Mouse (Mus musculus): ENCODE measurements around the gene Zfp658. TPM values are rescaled to one million over a fixed set of nuclear protein-coding genes. Genes with fewer than 3 reads are reported as not detected.

Zfp658 gene
- polyA plus RNA-seq, 1 experiment, result 0.19 TPM

DNA sequence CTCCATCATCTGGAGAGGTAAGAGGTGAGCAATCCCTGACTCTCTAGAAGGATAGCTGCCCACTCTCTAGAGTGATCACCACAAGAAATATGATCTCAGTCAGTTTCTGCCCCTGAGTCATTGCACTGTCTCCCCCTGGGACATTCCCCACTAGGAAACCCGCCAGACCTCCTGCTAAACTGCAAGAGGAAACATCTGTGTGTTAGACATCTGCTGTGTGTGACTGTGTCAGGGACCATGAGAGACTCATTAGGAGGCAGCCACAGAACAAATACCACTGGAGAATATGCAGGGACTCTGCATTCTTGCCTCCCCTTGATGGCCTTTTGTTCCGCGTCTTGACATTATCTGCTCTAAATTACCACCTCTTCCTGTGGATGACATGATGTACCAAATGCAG lies 7.5 kb upstream of the Zfp658 start:
- H3K36me3 ChIP-seq (ENCODE audit: control insufficient read depth, insufficient read depth, low read length), result no peaks in the 10 kb centered on the region
- H3K4me1 ChIP-seq (ENCODE audit: control insufficient read depth, insufficient read depth, low read length), result no peaks in the 10 kb centered on the region
- no peak for TF ChIP-seq CTCF (IDR thresholded peaks at IDR 0.05; ENCODE audit: control insufficient read depth, insufficient read depth, insufficient replicate concordance, low read depth, low read length)
- no peak for TF ChIP-seq POLR2A (IDR thresholded peaks at IDR 0.05; ENCODE audit: control insufficient read depth, low read depth, low read length)
- H3K27ac ChIP-seq (ENCODE audit: control insufficient read depth, insufficient read depth, low read depth, low read length), result no peak overlapping the region
- H3K27me3 ChIP-seq (ENCODE audit: control insufficient read depth, insufficient read depth, low read length), result no peaks in the 10 kb centered on the region
- H3K4me3 ChIP-seq (ENCODE audit: control insufficient read depth, low read depth, low read length), result no peak overlapping the region

DNA sequence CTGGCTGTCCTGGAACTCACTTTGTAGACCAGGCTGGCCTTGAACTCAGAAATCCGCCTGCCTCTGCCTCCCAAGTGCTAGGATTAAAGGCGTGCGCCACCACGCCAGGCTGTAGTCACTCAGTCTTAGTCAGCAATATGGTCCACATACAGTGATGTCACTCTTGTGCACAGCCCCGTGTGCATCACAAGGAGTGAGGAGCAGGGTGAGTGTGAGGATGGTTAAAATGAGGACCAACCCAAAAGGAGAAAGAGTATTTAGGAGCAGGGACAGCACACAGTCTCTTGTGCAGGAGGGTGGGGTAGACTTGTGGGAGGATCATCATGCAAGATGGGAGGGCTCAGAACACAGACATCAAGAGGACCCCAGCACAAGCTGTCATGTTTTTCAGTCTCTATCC lies 6.7 kb upstream of the Zfp658 start:
- Histone ChIP-seq H3K27me3 (ENCODE audit: control insufficient read depth, insufficient read depth, low read length) (no peaks in the 10 kb centered on the region), H3K4me3 (ENCODE audit: control insufficient read depth, low read depth, low read length) (no peak overlapping the region), H3K27ac (ENCODE audit: control insufficient read depth, insufficient read depth, low read depth, low read length) (no peak overlapping the region), H3K4me1 (ENCODE audit: control insufficient read depth, insufficient read depth, low read length) (no peaks in the 10 kb centered on the region), H3K36me3 (ENCODE audit: control insufficient read depth, insufficient read depth, low read length) (no peaks in the 10 kb centered on the region)
- TF ChIP-seq POLR2A (IDR thresholded peaks at IDR 0.05; ENCODE audit: control insufficient read depth, low read depth, low read length) (no peak), CTCF (IDR thresholded peaks at IDR 0.05; ENCODE audit: control insufficient read depth, insufficient read depth, insufficient replicate concordance, low read depth, low read length) (no peak)

DNA sequence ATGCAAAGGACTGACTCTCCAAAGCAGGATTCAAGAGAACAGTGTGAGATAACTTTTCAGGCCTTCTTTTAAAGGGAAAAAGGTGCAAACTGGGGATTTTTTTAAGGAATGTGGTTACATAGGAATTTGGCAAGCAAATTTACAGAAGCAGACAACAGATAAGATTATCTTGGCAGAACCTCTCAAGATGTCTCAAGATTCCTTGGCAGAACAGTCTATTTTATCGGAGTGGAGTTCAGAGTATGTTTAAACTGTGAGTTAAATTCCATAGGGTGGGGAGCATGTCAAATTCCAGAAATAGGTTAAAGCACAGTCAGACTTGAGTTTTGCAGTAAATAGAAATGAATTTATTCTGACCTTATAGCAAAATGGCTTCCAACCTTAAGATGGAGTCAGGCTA lies 5.2 kb upstream of the Zfp658 start:
- no peak overlapping the region for H3K4me3 ChIP-seq (ENCODE audit: control insufficient read depth, low read depth, low read length)
- TF ChIP-seq CTCF (IDR thresholded peaks at IDR 0.05; ENCODE audit: control insufficient read depth, insufficient read depth, insufficient replicate concordance, low read depth, low read length), result no peak
- TF ChIP-seq POLR2A (IDR thresholded peaks at IDR 0.05; ENCODE audit: control insufficient read depth, low read depth, low read length), result no peak
- H3K27ac ChIP-seq (ENCODE audit: control insufficient read depth, insufficient read depth, low read depth, low read length), result no peak overlapping the region
- no peaks in the 10 kb centered on the region for H3K27me3 ChIP-seq (ENCODE audit: control insufficient read depth, insufficient read depth, low read length)
- 0 out of 2 replicates have a peak, but pooled peaks cover 1% of the 10 kb centered on the region for H3K4me1 ChIP-seq (ENCODE audit: control insufficient read depth, insufficient read depth, low read length)
- no peaks in the 10 kb centered on the region for H3K36me3 ChIP-seq (ENCODE audit: control insufficient read depth, insufficient read depth, low read length)

DNA sequence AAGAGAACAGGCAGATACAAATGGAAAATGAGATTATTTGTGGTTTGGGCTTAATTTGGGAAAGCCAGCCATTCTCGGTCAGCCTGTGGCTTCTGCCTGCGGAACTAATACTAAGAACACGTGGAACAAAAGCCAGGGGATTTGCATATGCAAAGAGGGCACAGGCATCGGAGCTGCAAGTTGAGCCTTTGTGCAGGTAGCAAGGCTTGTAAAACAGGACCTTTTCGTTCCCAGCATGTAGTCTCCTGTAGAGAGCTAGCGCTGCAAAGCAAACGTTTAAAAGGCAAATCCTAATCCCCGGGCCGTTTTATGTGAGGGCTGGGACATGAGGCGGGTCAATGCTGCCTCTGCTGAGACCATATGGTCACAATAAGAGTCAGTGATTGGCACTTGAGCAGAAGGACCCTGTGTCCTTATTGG lies 605 bp downstream of the Zfp658 start:
- no peaks in the 10 kb centered on the region for H3K36me3 ChIP-seq (ENCODE audit: control insufficient read depth, insufficient read depth, low read length)
- H3K27ac ChIP-seq (ENCODE audit: control insufficient read depth, insufficient read depth, low read depth, low read length), result no peak overlapping the region
- peak overlapping the region; percentile 85 for H3K4me3 ChIP-seq (ENCODE audit: control insufficient read depth, low read depth, low read length)
- TF ChIP-seq POLR2A (IDR thresholded peaks at IDR 0.05; ENCODE audit: control insufficient read depth, low read depth, low read length), result no peak
- no peak for TF ChIP-seq CTCF (IDR thresholded peaks at IDR 0.05; ENCODE audit: control insufficient read depth, insufficient read depth, insufficient replicate concordance, low read depth, low read length)
- no peaks in the 10 kb centered on the region for H3K27me3 ChIP-seq (ENCODE audit: control insufficient read depth, insufficient read depth, low read length)
- H3K4me1 ChIP-seq (ENCODE audit: control insufficient read depth, insufficient read depth, low read length), result peaks cover 11% of the 10 kb centered on the region

DNA sequence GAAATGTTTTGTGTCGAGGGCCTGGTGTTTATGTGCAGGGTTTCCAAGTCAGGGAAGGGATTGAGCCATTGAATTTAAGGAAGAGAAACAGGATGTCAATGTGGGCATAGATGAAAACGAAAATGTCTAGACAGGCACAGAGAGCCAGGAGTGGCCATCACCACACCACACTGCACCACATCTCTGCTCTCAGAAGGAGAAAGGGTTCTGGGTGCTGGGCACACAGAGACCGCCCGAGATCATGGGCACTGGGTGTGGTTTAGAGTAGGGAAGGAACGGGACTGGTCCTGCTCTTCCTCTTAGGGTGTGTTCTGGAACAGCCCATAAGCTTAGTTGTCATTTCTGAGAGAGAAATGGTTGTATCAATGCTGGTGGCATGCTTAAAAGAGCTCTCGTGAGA lies 1.2 kb downstream of the Zfp658 start:
- peaks cover 11% of the 10 kb centered on the region for H3K4me1 ChIP-seq (ENCODE audit: control insufficient read depth, insufficient read depth, low read length)
- H3K27ac ChIP-seq (ENCODE audit: control insufficient read depth, insufficient read depth, low read depth, low read length), result no peak overlapping the region
- no peaks in the 10 kb centered on the region for H3K27me3 ChIP-seq (ENCODE audit: control insufficient read depth, insufficient read depth, low read length)
- H3K4me3 ChIP-seq (ENCODE audit: control insufficient read depth, low read depth, low read length), result no peak overlapping the region
- H3K36me3 ChIP-seq (ENCODE audit: control insufficient read depth, insufficient read depth, low read length), result no peaks in the 10 kb centered on the region
- TF ChIP-seq CTCF (IDR thresholded peaks at IDR 0.05; ENCODE audit: control insufficient read depth, insufficient read depth, insufficient replicate concordance, low read depth, low read length) (no peak), POLR2A (IDR thresholded peaks at IDR 0.05; ENCODE audit: control insufficient read depth, low read depth, low read length) (no peak)

DNA sequence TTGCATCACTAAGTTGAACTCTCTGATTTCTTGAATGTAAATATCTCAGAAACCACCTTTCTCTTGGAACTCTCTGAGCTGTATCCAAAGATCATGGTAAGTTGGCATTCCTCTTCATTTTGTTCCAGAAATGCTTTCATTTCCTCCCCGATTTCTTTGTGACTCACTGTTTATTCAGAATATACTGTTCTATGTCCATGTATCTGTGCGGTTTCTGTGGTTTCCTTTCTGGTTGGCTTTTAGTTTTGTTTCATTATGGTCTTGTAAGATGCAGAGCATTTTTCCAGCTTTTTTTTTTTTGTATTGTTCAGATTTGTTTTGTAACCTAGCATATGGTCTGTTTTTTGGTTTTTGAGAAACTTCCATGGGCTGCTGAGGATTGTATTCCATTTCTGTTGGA lies 9.2 kb downstream of the Zfp658 start:
- H3K4me3 ChIP-seq (ENCODE audit: control insufficient read depth, low read depth, low read length), result no peak overlapping the region
- no peaks in the 10 kb centered on the region for H3K36me3 ChIP-seq (ENCODE audit: control insufficient read depth, insufficient read depth, low read length)
- no peak overlapping the region for H3K27ac ChIP-seq (ENCODE audit: control insufficient read depth, insufficient read depth, low read depth, low read length)
- H3K27me3 ChIP-seq (ENCODE audit: control insufficient read depth, insufficient read depth, low read length), result no peaks in the 10 kb centered on the region
- no peaks in the 10 kb centered on the region for H3K4me1 ChIP-seq (ENCODE audit: control insufficient read depth, insufficient read depth, low read length)
- TF ChIP-seq POLR2A (IDR thresholded peaks at IDR 0.05; ENCODE audit: control insufficient read depth, low read depth, low read length) (no peak), CTCF (IDR thresholded peaks at IDR 0.05; ENCODE audit: control insufficient read depth, insufficient read depth, insufficient replicate concordance, low read depth, low read length) (no peak)

DNA sequence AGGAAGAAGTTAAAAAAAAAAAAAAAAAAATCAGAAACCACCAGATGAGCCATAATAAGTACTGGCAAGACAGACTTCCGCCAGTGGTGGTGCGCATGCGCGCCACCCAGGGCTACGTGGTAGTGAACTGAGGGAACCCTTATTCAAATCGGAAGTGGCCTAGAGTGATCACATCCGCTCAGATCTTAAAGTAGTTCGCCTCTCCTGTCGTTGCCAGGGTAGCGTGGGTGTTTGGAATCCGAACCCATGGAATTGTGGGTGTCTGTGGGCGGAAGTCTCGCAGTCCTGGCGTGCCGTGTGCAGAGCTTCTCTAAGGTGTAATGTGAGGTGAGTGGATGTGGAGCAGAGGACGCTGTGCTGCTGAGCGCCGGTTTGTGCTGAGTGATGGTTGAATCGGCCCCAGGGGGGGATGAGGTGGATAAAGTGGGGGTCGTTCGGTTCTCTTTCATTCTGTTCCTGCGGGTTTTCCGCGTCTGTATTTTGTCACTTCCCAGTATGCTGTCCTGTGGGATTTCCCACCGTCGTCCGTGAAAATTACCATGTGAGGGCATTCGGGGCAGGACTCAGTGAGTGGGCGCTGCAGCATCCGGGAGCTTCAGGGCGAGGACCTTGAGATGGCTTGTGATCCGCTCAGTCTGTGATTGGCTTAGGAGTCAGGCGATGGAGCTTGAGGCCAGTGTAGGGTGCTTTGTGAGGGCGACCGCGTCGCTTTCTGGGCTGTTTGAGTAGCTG lies 17.6 kb downstream of the Zfp658 start, which contains the start of gene Zfp719:
Gene Zfp719 (plus strand): TSS at position 171 of the 732 bp plus-strand sequence.
- TF ChIP-seq CTCF (IDR thresholded peaks at IDR 0.05; ENCODE audit: control insufficient read depth, insufficient read depth, insufficient replicate concordance, low read depth, low read length) (no peak), POLR2A (IDR thresholded peaks at IDR 0.05; ENCODE audit: control insufficient read depth, low read depth, low read length) (peak; percentile 82; the same call in 1 of the 2 replicates)
- Histone ChIP-seq H3K27me3 (ENCODE audit: control insufficient read depth, insufficient read depth, low read length) (no peaks in the 10 kb centered on the region), H3K27ac (ENCODE audit: control insufficient read depth, insufficient read depth, low read depth, low read length) (peak within 1 kb of the TSS; percentile 63), H3K4me3 (ENCODE audit: control insufficient read depth, low read depth, low read length) (peak within 1 kb of the TSS; percentile 82), H3K4me1 (ENCODE audit: control insufficient read depth, insufficient read depth, low read length) (peaks cover 7% of the 10 kb centered on the region), H3K36me3 (ENCODE audit: control insufficient read depth, insufficient read depth, low read length) (no peaks in the 10 kb centered on the region)
